Mouse (Mus musculus) stomach, postnatal 0 days (tissue): Measurements from ENCODE around the gene Kctd15. TPM values are rescaled to one million over a fixed set of nuclear protein-coding genes. Genes with fewer than 3 reads are reported as not detected.

Experiments used
- ATAC-seq: fragments of 200-750 bp; cut with Nextera tagmentation; 2 replicates; pipeline ENCODE4 v1.8.0; 2017; ENCODE audit not compliant: low FRiP score, low TSS enrichment
- DNase-seq: peaks from one replicate; pipeline ENCODE4 v3.0.0-alpha.2; 2016; ENCODE audit warnings: low spot score
- H3K27ac ChIP-seq: fragments of 300-500 bp; sonication (generic); replicated peaks from 2 replicates; pipeline ENCODE4 v1.5.1; 2014; ENCODE audit warnings: mild to moderate bottlenecking, control low read depth
- H3K27me3 ChIP-seq: fragments of 300-500 bp; sonication (generic); 2 replicates; pipeline ENCODE4 v1.6.1; 2014; ENCODE audit warnings: low read length; ENCODE audit not compliant: control insufficient read depth, insufficient read depth
- H3K36me3 ChIP-seq: fragments of 300-500 bp; sonication (generic); 2 replicates; pipeline ENCODE4 v1.6.1; 2014; ENCODE audit warnings: low read length, mixed read lengths; ENCODE audit not compliant: control insufficient read depth, insufficient read depth
- H3K4me1 ChIP-seq: fragments of 300-500 bp; sonication (generic); replicated peaks from 2 replicates; pipeline ENCODE4 v1.6.1; 2014; ENCODE audit warnings: antibody characterized with exemption; ENCODE audit not compliant: control insufficient read depth, insufficient read depth
- H3K4me2 ChIP-seq: fragments of 300-500 bp; sonication (generic); replicated peaks from 2 replicates; pipeline ENCODE4 v1.6.1; 2014; ENCODE audit warnings: low read depth, mild to moderate bottlenecking, control low read depth, moderate library complexity
- H3K4me3 ChIP-seq: fragments of 300-500 bp; sonication (generic); 2 replicates; pipeline ENCODE4 v1.5.1; 2014; ENCODE audit warnings: low read depth, low read length, control low read depth
- H3K9ac ChIP-seq: fragments of 300-500 bp; sonication (generic); 2 replicates; pipeline ENCODE4 v1.6.1; 2014; ENCODE audit warnings: mild to moderate bottlenecking, low read length, control low read depth, mixed read lengths
- H3K9me3 ChIP-seq: fragments of 300-500 bp; sonication (generic); 2 replicates; pipeline ENCODE4 v1.6.1; 2016; ENCODE audit warnings: low read length; ENCODE audit not compliant: control insufficient read depth
- CTCF ChIP-seq: IDR thresholded peaks from 2 replicates; pipeline ENCODE4 v1.5.1; 2016; ENCODE audit warnings: antibody characterized with exemption, low read depth, mild to moderate bottlenecking, moderate library complexity
- EP300 ChIP-seq: optimal IDR thresholded peaks from 2 replicates; pipeline ENCODE3; 2016; ENCODE audit warnings: antibody characterized with exemption
- WGBS: fragments of 180-500 bp; shearing (Covaris S2); extraction: QIAGEN DNeasy Blood & Tissue Kit; methylation state at CpG from one replicate; pipeline ENCODE4 v1.1.7; 2014; 5-methylcytosine and 5-hydroxymethylcytosine counted together
- polyA plus RNA-seq: library from polyadenylated mRNA; unstranded; fragments of >200 nt; fragmentation: Nextera tagmentation; extraction: Ambion mirVana; gene quantifications from 2 replicates; pipeline ENCODE4 v1.2.1, GENCODE M21; 2015

Kctd15 gene
- polyA plus RNA-seq = 17.5 and 17.9 TPM in 2 replicates

GRCm38 (mm10) chr7:34656632-34657031, at the start of gene Kctd15:
Gene Kctd15 (minus strand): TSS chr7:34656732.
- Histone ChIP-seq H3K9me3 (no peaks in the 10 kb centered on the region), H3K4me3 (peak within 1 kb of the TSS; percentile 74), H3K9ac (peak within 1 kb of the TSS; percentile 78), H3K4me1 (no peaks in the 10 kb centered on the region), H3K27me3 (no peaks in the 10 kb centered on the region), H3K4me2 (peak within 1 kb of the TSS; percentile 81), H3K27ac (peak within 1 kb of the TSS; percentile 97), H3K36me3 (no peaks in the 10 kb centered on the region)
- TF ChIP-seq EP300 (no peak), CTCF (no peak)
- ATAC-seq (no peak), DNase-seq (no peak)
- 69% methylated on average over 5 of the region's 5 CpGs for WGBS

DNA sequence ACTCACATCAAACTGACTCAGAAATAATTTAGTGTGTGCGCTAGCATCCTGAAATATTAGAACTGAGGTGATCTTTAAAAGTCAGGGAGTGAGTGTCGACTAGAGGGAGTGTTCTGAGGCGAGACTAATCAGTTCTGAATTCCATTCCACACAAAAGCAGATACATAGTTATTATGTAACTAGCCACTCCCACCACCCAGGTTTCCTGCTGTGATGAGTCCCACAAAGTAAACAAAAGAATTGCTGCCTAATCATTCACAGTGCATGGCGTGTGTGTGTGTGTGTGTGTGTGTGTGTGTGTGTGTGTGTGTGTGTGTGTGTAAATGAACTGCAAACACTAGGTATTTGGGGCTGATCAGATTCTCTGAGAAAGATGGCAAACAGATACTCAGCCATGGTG, 47.9 kb upstream of the Kctd15 start:
- Histone ChIP-seq H3K4me3 (no peak overlapping the region), H3K4me2 (no peak overlapping the region), H3K27me3 (no peaks in the 10 kb centered on the region), H3K4me1 (no peaks in the 10 kb centered on the region), H3K36me3 (no peaks in the 10 kb centered on the region), H3K9me3 (no peaks in the 10 kb centered on the region), H3K27ac (no peak overlapping the region), H3K9ac (no peak overlapping the region)
- TF ChIP-seq EP300 (no peak), CTCF (no peak)
- peak; percentile 33 for DNase-seq
- peak; percentile 81 for ATAC-seq
- WGBS = 37% methylated on average over 4 of the region's 4 CpGs

DNA sequence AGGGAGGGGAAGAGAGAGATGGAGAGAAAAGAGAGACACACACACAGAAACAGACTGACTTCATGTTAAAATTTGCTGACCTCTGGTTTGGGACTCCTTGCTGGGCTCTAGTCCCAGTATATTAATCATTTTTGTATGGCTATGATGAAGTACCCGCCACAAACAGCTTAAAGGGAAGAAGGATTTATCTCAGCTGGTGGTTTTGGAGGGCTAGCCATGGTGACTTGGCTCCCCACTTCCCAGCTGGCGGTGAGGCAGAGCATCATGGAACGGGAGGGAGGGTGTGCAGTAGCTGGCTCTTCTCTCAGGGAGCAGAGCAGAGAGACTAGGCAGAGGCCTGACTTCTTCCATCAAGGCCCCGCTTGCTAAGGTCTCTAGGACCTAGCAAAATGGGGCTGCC, 46.9 kb upstream of the Kctd15 start:
- no peak for ATAC-seq
- no peaks in the 10 kb centered on the region for H3K4me1 ChIP-seq
- 51% methylated on average over 4 of the region's 4 CpGs for WGBS
- no peaks in the 10 kb centered on the region for H3K36me3 ChIP-seq
- no peaks in the 10 kb centered on the region for H3K9me3 ChIP-seq
- H3K4me3 ChIP-seq = no peak overlapping the region
- no peak overlapping the region for H3K27ac ChIP-seq
- TF ChIP-seq CTCF (no peak), EP300 (no peak)
- DNase-seq = no peak
- H3K4me2 ChIP-seq = no peak overlapping the region
- no peaks in the 10 kb centered on the region for H3K27me3 ChIP-seq
- H3K9ac ChIP-seq = no peak overlapping the region

GRCm38 (mm10) chr7:34702718-34703351, 46.3 kb upstream of the Kctd15 start:
- 7% methylated on average over 11 of the region's 11 CpGs for WGBS
- no peaks in the 10 kb centered on the region for H3K27me3 ChIP-seq
- TF ChIP-seq EP300 (no peak), CTCF (no peak)
- H3K9ac ChIP-seq = no peak overlapping the region
- H3K4me3 ChIP-seq = no peak overlapping the region
- no peaks in the 10 kb centered on the region for H3K4me1 ChIP-seq
- DNase-seq = peak; percentile 52
- no peak overlapping the region for H3K27ac ChIP-seq
- ATAC-seq = no peak
- H3K36me3 ChIP-seq = no peaks in the 10 kb centered on the region
- no peaks in the 10 kb centered on the region for H3K9me3 ChIP-seq
- no peak overlapping the region for H3K4me2 ChIP-seq

DNA sequence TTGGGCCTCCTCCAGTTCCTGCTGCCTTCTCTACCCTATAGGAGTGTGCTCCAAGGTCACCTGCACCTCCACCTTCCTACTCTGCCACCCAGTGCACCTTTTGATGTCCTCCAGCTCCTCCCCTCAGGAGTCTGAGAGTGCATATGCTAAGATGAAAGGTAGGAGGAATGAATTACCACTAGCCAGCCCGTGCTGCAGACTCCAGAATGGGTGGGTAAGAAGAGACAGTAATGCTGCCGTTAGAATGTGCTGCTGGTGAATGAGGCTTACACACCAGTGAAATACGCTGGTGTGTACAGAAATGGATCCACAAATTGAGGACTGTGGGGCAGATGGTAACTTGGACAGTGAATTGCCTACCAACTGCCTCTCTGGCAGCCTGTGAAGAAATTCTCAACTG, 43.4 kb upstream of the Kctd15 start:
- Histone ChIP-seq H3K27me3 (no peaks in the 10 kb centered on the region), H3K9me3 (no peaks in the 10 kb centered on the region), H3K4me3 (no peak overlapping the region), H3K36me3 (no peaks in the 10 kb centered on the region), H3K27ac (no peak overlapping the region), H3K4me2 (no peak overlapping the region), H3K9ac (no peak overlapping the region), H3K4me1 (no peaks in the 10 kb centered on the region)
- 78% methylated on average over 3 of the region's 3 CpGs for WGBS
- ATAC-seq = no peak
- no peak for TF ChIP-seq CTCF
- no peak for TF ChIP-seq EP300
- DNase-seq = no peak

DNA sequence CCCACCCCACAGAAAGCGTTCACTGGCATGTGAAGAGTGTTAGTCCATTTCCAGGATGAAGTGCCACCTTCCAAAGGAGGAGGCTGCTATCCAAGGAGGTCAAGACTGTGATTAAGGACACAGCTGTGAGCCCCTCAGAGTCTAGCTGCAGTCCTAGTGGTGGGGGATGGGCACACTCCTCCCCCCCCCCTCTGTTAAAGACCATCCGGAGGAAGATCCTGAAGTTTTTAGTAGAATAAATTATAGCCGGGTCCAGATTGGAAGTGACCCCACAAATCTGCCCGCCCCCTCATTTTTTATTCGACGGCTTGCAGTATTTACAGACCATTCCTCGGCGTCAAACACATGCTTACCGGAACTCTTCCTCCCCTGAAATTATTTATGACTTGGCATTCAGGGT, 41.7 kb upstream of the Kctd15 start:
- Histone ChIP-seq H3K4me2 (no peak overlapping the region), H3K9ac (no peak overlapping the region), H3K9me3 (no peaks in the 10 kb centered on the region), H3K27me3 (no peaks in the 10 kb centered on the region), H3K27ac (no peak overlapping the region), H3K4me1 (no peaks in the 10 kb centered on the region), H3K36me3 (no peaks in the 10 kb centered on the region), H3K4me3 (no peak overlapping the region)
- no peak for TF ChIP-seq CTCF
- no peak for TF ChIP-seq EP300
- WGBS = 69% methylated on average over 9 of the region's 9 CpGs
- ATAC-seq = no peak
- DNase-seq = no peak
